Comparison of ENCODE assay signal across 22 mouse cellular contexts in genomic region chr3:79738451-79738850, GRCm38 (mm10). TPM values are rescaled to one million over a fixed set of nuclear protein-coding genes. Genes with fewer than 3 reads are reported as not detected.
DNase-seq lines count a peak whose midpoint lies in the region; ATAC-seq and TF ChIP-seq lines count a peak whose summit lies in the region.
"Had no signal": no experiment of that assay in that cellular context is flagged by ENCODE, and none has a peak within 500 bp of the region (broad histone marks: within the 10 kb centered on the region; RNA-seq: fewer than 3 reads in every experiment).

No protein-coding gene starts in this region.

- no peak overlapping the region for H3K4me2 ChIP-seq in liver, embryonic 12.5 days
- H3K4me2 ChIP-seq: forebrain, embryonic 13.5 days; hindbrain, embryonic 15.5 days had no signal

- no peak for TF ChIP-seq CTCF in cerebellum, adult 2 months (IDR thresholded peaks at IDR 0.05; ENCODE audit: borderline replicate concordance, insufficient read depth, low read depth, low read length)

- H3K4me1 ChIP-seq in cerebellum, adult 2 months (ENCODE audit: control insufficient read depth, insufficient read depth, low read length): no peaks in the 10 kb centered on the region; the same call in 1 of the 2 replicates
- no peaks in the 10 kb centered on the region for H3K4me1 ChIP-seq in liver, embryonic 12.5 days
- H3K4me1 ChIP-seq: embryonic facial prominence, embryonic 10.5 days; forebrain, embryonic 13.5 days; hindbrain, embryonic 15.5 days had no signal

- no peak for ATAC-seq in cerebellum, adult (ENCODE audit: insufficient number of reproducible peaks, low FRiP score, low TSS enrichment)
- no peak for ATAC-seq in liver, embryonic 12.5 days
- ATAC-seq: forebrain, embryonic 13.5 days; forebrain, postnatal 0 days; intestine, embryonic 16.5 days had no signal

- peak; percentile 15 for DNase-seq in cerebellum, adult 11 months
- DNase-seq in cerebellum, adult 2 months: peak; percentile 44 to 69
- peak; percentile 59 to 73 for DNase-seq in cerebellum, postnatal 10 days
- no peak for DNase-seq in layer of hippocampus, postnatal 14 days (ENCODE audit: low spot score in 2 of 2)
- DNase-seq in B cell, adult 2 months: no peak
- DNase-seq: adrenal gland, postnatal 14 days; forebrain, postnatal 0 days; gastrocnemius, adult 2 months; gastrocnemius, postnatal 25 days; heart, postnatal 36 days; kidney, adult 2 months had no signal

- H3K36me3 ChIP-seq in liver, embryonic 12.5 days: no peaks in the 10 kb centered on the region
- H3K36me3 ChIP-seq: embryonic facial prominence, embryonic 10.5 days; heart, embryonic 13.5 days; hindbrain, embryonic 15.5 days had no signal

- no peak for TF ChIP-seq POLR2A in cerebellum, adult 2 months (IDR thresholded peaks at IDR 0.05; ENCODE audit: borderline replicate concordance, insufficient read depth, low read length)

- H3K27ac ChIP-seq in cerebellum, adult 2 months (ENCODE audit: insufficient read depth, low read length): no peak overlapping the region
- H3K27ac ChIP-seq in liver, embryonic 12.5 days: no peak overlapping the region
- H3K27ac ChIP-seq: embryonic facial prominence, embryonic 10.5 days; forebrain, embryonic 13.5 days; gastrocnemius, adult 2 months; heart, embryonic 13.5 days; hindbrain, embryonic 15.5 days had no signal

- WGBS in cerebellum, adult 2 months: 26% methylated on average over 1 of the region's 1 CpGs
- WGBS in liver, embryonic 12.5 days (ENCODE audit: insufficient replicate concordance): 53% methylated on average over 1 of the region's 1 CpGs

- H3K9me3 ChIP-seq in liver, embryonic 12.5 days (replicated peaks): no peaks in the 10 kb centered on the region
- H3K9me3 ChIP-seq: embryonic facial prominence, embryonic 10.5 days; forebrain, embryonic 13.5 days; heart, embryonic 13.5 days; hindbrain, embryonic 15.5 days had no signal

- no peak overlapping the region for H3K9ac ChIP-seq in liver, embryonic 12.5 days
- H3K9ac ChIP-seq: forebrain, embryonic 13.5 days; forebrain, postnatal 0 days; heart, embryonic 13.5 days; hindbrain, embryonic 15.5 days had no signal

- no peak overlapping the region for H3K4me3 ChIP-seq in cerebellum, adult 2 months (replicated peaks; ENCODE audit: insufficient read depth, low read depth, low read length)
- no peak overlapping the region for H3K4me3 ChIP-seq in liver, embryonic 12.5 days
- H3K4me3 ChIP-seq: embryonic facial prominence, embryonic 10.5 days; forebrain, embryonic 13.5 days; gastrocnemius, adult 2 months; heart, embryonic 13.5 days; hindbrain, embryonic 15.5 days had no signal

- no peaks in the 10 kb centered on the region for H3K27me3 ChIP-seq in cerebellum, adult 2 months (ENCODE audit: control insufficient read depth, insufficient read depth, low read length)
- no peaks in the 10 kb centered on the region for H3K27me3 ChIP-seq in liver, embryonic 12.5 days (replicated peaks)
- H3K27me3 ChIP-seq: forebrain, embryonic 13.5 days; heart, embryonic 13.5 days; hindbrain, embryonic 15.5 days had no signal

RNA-seq across cellular contexts. Expression of gene Rxfp1, which starts 0.8 kb away (rescaled TPM):
- polyA plus RNA-seq in cerebellum, adult 2 months (2012; rRNA removed): 0.17 and 0.20 TPM in 2 replicates
- total RNA-seq in layer of hippocampus, postnatal 14 days (2021): 10 to 100 TPM in 1 of 2 experiments, 1 to 10 TPM in 1; 5.9 to 12.9 TPM
- polyA plus RNA-seq in liver, embryonic 12.5 days (2016; fragmentation: Nextera tagmentation; extraction: Ambion mirVana): 0.02 TPM in 1 of 2 replicates, not detected in the other
- total RNA-seq: gastrocnemius, adult 2 months; gastrocnemius, postnatal 25 days; granulocyte monocyte progenitor cell, adult 5-6 weeks; MEL had no signal
- polyA plus RNA-seq: C2C12; forebrain, embryonic 13.5 days; hindbrain, embryonic 11.5 days had no signal

Comparison
In these comparisons a context has a peak if more than half of its experiments do, and no peak if none do; other contexts are left out.
1. DNase-seq: peak in cerebellum, adult 11 months (single experiment), cerebellum, adult 2 months (2 of 2) and cerebellum, postnatal 10 days (2 of 2); none in layer of hippocampus, postnatal 14 days (0 of 2) and B cell, adult 2 months (0 of 2).